Comparison of ENCODE assay signal across 11 mouse cellular contexts in the genomic region with DNA sequence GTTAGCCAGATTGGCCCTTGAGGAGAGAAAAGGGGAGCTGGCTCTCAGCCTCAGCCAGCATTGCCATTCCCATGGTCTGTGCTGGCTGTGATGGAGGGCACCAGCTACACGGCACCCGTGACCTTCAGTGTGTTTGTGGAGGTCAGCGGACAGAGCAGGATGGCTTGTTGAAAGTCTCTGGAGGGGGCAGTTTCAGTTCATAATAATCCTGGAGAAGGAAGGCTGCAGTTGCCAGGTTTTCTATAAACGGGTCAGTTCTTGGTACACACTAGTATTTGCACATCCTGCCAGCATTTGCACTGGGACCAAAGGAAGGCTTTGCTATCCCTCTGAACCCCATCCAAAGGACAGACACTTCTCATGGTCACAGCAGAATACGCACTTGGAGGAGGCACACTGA.
"Had no signal": no experiment of that assay in that cellular context is flagged by ENCODE, and none has a peak within 500 bp of the region (broad histone marks: within the 10 kb centered on the region; RNA-seq: fewer than 3 reads in every experiment).

No protein-coding gene starts in this region.

- DNase-seq: kidney, adult 11 months; kidney, adult 9 months; left cerebral cortex, postnatal 4 days; liver, embryonic 13.5 days; lung, adult 18-20 months; retina, postnatal 1 day; thymus, postnatal 4 days had no signal

- H3K4me3 ChIP-seq: limb, embryonic 13.5 days; liver, embryonic 13.5 days; midbrain, embryonic 12.5 days; neural tube, embryonic 13.5 days had no signal

- H3K36me3 ChIP-seq: limb, embryonic 13.5 days; liver, embryonic 13.5 days; midbrain, embryonic 12.5 days; neural tube, embryonic 13.5 days had no signal

- H3K9ac ChIP-seq: limb, embryonic 13.5 days; liver, embryonic 13.5 days; midbrain, embryonic 12.5 days; neural tube, embryonic 13.5 days had no signal

- H3K27me3 ChIP-seq: limb, embryonic 13.5 days; liver, embryonic 13.5 days; midbrain, embryonic 12.5 days; neural tube, embryonic 13.5 days had no signal

- H3K27ac ChIP-seq: kidney, postnatal 0 days; limb, embryonic 13.5 days; liver, embryonic 13.5 days; midbrain, embryonic 12.5 days; neural tube, embryonic 13.5 days had no signal

- H3K4me1 ChIP-seq: limb, embryonic 13.5 days; midbrain, embryonic 12.5 days; neural tube, embryonic 13.5 days had no signal
